Mouse (Mus musculus) embryonic facial prominence, embryonic 14.5 days (tissue): ENCODE results near the gene Ptpn14. TPM values are rescaled to one million over a fixed set of nuclear protein-coding genes. Genes with fewer than 3 reads are reported as not detected.

Experiments used
- ATAC-seq: fragments of 200-750 bp; cut with Nextera tagmentation; 2 replicates; pipeline ENCODE4 v1.8.0; 2017; ENCODE audit warnings: low read depth, moderate number of reproducible peaks, moderate TSS enrichment
- DNase-seq: peaks from one replicate; pipeline ENCODE4 v3.0.0-alpha.2; 2015; ENCODE audit warnings: low spot score
- H3K27ac ChIP-seq: fragments of 300-500 bp; sonication (generic); replicated peaks from 2 replicates; pipeline ENCODE4 v1.5.1; 2014; ENCODE audit warnings: low read depth, mild to moderate bottlenecking, low read length, moderate library complexity
- H3K27me3 ChIP-seq: fragments of 300-500 bp; sonication (generic); replicated peaks from 2 replicates; pipeline ENCODE4 v1.6.1; 2014; ENCODE audit warnings: low read length; ENCODE audit not compliant: control insufficient read depth, insufficient read depth
- H3K36me3 ChIP-seq: fragments of 300-500 bp; sonication (generic); 2 replicates; pipeline ENCODE4 v1.6.1; 2014; ENCODE audit warnings: low read length, mixed read lengths; ENCODE audit not compliant: control insufficient read depth, insufficient read depth
- H3K4me1 ChIP-seq: fragments of 300-500 bp; sonication (generic); 2 replicates; pipeline ENCODE4 v1.6.1; 2014; ENCODE audit warnings: antibody characterized with exemption, low read length; ENCODE audit not compliant: control insufficient read depth, insufficient read depth
- H3K4me2 ChIP-seq: fragments of 300-500 bp; sonication (generic); 2 replicates; pipeline ENCODE4 v1.6.1; 2014; ENCODE audit warnings: low read depth, mild to moderate bottlenecking, low read length, moderate library complexity, mixed read lengths
- H3K4me3 ChIP-seq: fragments of 300-500 bp; sonication (generic); 2 replicates; pipeline ENCODE4 v1.5.1; 2014; ENCODE audit warnings: low read depth, mild to moderate bottlenecking, low read length
- H3K9ac ChIP-seq: fragments of 300-500 bp; sonication (generic); 2 replicates; pipeline ENCODE4 v1.6.1; 2014; ENCODE audit warnings: low read depth, mild to moderate bottlenecking, low read length, moderate library complexity, mixed read lengths
- H3K9me3 ChIP-seq: fragments of 300-500 bp; sonication (generic); 2 replicates; pipeline ENCODE4 v1.6.1; 2016; ENCODE audit warnings: low read length; ENCODE audit not compliant: control insufficient read depth
- WGBS: fragments of 180-500 bp; shearing (Covaris S2); extraction: QIAGEN DNeasy Blood & Tissue Kit; methylation state at CpG from one replicate; pipeline ENCODE4 v1.1.7; 2014; 5-methylcytosine and 5-hydroxymethylcytosine counted together
- polyA plus RNA-seq: library from polyadenylated mRNA; unstranded; fragments of >200 nt; fragmentation: Nextera tagmentation; extraction: Ambion mirVana; gene quantifications from 2 replicates; pipeline ENCODE4 v1.2.1, GENCODE M21; 2014

Gene Ptpn14
- polyA plus RNA-seq, 1 experiment from 2014 or later = 12.5 TPM

DNA sequence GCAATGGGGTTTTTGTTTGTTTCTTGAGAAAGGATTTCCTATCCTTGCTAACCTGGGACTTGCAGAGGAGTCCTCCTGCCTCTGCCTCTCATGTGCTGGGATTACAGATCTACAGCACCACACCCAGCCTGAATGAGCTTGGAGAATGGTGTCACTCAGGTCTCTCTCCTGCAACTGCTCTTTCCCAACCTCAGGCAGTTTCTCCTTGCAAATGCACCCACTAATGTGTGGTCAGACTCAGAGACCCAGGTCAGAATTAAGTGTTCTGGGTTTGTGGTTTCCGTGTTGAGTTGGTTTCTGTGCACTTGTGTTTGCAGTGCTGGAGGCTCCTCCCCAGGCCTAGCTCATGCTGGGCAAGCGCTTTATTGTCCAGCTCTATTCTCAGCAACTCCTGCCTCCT lies 33.7 kb upstream of the Ptpn14 start:
- Histone ChIP-seq H3K4me1 (no peaks in the 10 kb centered on the region; the same call in 1 of the 2 replicates), H3K9ac (no peak overlapping the region), H3K4me3 (no peak overlapping the region), H3K27me3 (no peaks in the 10 kb centered on the region), H3K36me3 (no peaks in the 10 kb centered on the region), H3K4me2 (no peak overlapping the region), H3K9me3 (no peaks in the 10 kb centered on the region), H3K27ac (no peak overlapping the region)
- ATAC-seq = no peak
- 87% methylated on average over 2 of the region's 2 CpGs for WGBS
- no peak for DNase-seq

DNA sequence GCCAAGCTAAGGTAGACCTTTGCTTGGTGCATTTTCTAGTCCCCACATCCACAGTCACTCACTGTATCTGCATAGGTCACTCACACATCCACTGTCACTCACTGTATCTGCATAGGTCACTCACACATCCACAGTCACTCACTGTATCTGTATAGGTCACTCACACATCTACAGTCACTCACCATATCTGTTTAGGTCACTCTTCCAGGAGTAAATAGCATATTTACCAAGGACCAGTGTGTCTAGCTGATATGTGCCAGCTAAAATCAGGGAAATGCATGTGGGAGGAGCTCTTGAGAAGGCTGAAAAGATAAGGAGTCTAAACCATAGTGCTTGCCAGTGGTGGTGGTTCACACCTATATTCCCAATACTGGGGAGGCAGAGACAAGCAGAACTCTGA lies 32.7 kb upstream of the Ptpn14 start:
- Histone ChIP-seq H3K4me1 (no peaks in the 10 kb centered on the region), H3K4me3 (no peak overlapping the region), H3K27me3 (no peaks in the 10 kb centered on the region), H3K9me3 (no peaks in the 10 kb centered on the region), H3K9ac (no peak overlapping the region), H3K27ac (no peak overlapping the region), H3K36me3 (no peaks in the 10 kb centered on the region), H3K4me2 (no peak overlapping the region)
- no peak for ATAC-seq
- DNase-seq = no peak

DNA sequence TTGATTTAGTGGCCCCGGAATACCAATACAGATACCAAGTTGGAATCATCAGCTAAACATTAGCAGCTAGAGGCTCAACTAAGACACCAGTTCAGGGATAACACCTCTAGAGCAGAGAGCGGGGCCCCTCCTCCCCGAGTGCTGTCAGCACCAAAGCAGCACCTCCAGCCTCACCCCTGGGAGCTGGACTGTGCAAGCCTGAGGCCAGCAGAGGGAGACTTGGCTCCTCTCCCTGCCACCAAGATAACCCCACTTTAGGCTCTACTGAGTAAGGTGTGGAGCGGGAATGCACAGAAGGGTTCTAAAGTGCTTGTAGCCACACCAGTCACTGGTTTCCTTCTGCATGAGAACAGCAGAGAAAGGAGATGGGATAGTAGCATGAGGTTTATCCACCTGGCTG lies 29.7 kb upstream of the Ptpn14 start:
- no peak for DNase-seq
- Histone ChIP-seq H3K4me2 (no peak overlapping the region), H3K9ac (no peak overlapping the region), H3K27ac (no peak overlapping the region), H3K27me3 (no peaks in the 10 kb centered on the region), H3K9me3 (no peaks in the 10 kb centered on the region), H3K4me1 (no peaks in the 10 kb centered on the region; the same call in 1 of the 2 replicates), H3K4me3 (no peak overlapping the region), H3K36me3 (no peaks in the 10 kb centered on the region)
- no peak for ATAC-seq
- WGBS = 62% methylated on average over 4 of the region's 4 CpGs

DNA sequence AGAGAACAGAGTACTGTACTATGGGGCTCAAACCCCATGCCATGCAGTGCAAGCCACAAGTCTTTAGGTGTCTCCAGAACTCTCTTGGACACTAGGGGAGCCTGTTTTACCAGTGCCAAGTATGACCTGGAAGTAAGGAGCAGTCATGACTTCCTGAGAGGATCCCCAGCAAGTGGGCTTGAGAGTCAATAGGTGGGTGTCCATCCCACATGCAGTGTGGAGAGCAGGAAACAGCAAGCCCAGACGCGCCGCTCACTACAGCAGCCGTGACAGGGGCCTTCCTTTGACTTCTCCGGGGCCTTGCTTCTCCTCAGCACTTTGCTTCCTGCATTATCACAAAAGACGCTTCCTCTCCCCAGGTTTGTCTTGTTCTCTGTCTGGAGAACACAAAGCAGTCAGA lies 27.9 kb upstream of the Ptpn14 start:
- 77% methylated on average over 6 of the region's 6 CpGs for WGBS
- H3K4me1 ChIP-seq = no peaks in the 10 kb centered on the region; the same call in 1 of the 2 replicates
- H3K4me2 ChIP-seq = no peak overlapping the region
- H3K9ac ChIP-seq = no peak overlapping the region
- no peaks in the 10 kb centered on the region for H3K9me3 ChIP-seq
- H3K27me3 ChIP-seq = no peaks in the 10 kb centered on the region
- H3K4me3 ChIP-seq = no peak overlapping the region
- H3K27ac ChIP-seq = no peak overlapping the region
- no peak for ATAC-seq
- no peaks in the 10 kb centered on the region for H3K36me3 ChIP-seq
- DNase-seq = no peak

DNA sequence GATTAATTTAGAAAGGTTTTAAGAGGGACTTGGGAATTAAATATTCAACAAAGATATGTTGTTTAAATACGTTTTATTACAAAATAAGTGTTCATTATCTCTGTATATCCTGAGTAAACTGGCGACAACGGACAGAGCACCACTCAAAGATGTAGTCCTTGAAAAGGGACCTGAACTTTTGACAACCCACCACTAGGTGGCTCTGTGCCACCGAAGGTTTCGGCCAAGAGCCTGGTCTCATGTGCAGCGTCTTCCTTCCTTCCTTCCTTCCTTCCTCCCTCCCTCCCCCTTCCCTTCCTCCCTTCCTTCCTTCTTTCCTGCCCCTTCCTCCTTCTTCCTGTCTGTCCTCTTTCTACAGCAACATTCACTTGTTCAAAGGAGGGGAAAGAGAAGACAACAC lies 27.1 kb upstream of the Ptpn14 start:
- DNase-seq (peak; percentile 82), ATAC-seq (peak; percentile 74; the same call in 1 of the 2 replicates)
- no peaks in the 10 kb centered on the region; the same call in 1 of the 2 replicates for H3K4me1 ChIP-seq
- H3K36me3 ChIP-seq = no peaks in the 10 kb centered on the region
- no peak overlapping the region for H3K4me3 ChIP-seq
- no peaks in the 10 kb centered on the region for H3K9me3 ChIP-seq
- H3K27ac ChIP-seq = no peak overlapping the region
- H3K9ac ChIP-seq = no peak overlapping the region; the same call in 1 of the 2 replicates
- H3K27me3 ChIP-seq = no peaks in the 10 kb centered on the region
- WGBS = 3% methylated on average over 6 of the region's 6 CpGs
- H3K4me2 ChIP-seq = no peak overlapping the region; the same call in 1 of the 2 replicates

DNA sequence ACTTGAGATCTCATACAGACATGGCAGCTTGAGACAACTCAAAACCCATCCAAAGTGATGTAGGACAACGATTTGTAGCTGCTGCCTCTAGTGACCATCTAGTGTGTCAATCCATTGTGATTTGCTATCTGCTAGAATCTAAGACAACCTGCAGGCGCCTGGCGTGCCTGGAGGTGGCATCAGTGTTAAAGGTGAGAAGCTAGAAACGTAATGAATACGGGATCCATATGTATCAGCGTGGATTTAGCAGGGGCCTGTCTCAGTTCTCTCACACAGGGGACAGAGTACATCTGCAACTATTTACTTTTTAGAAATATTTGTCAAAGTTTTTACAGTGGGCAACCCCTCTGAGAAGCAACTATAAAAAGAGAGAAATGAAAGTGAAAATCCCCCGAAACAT lies 24.9 kb upstream of the Ptpn14 start:
- no peak overlapping the region for H3K4me3 ChIP-seq
- ATAC-seq = no peak
- 32% methylated on average over 7 of the region's 7 CpGs for WGBS
- no peak for DNase-seq
- H3K27ac ChIP-seq = no peak overlapping the region
- no peak overlapping the region for H3K4me2 ChIP-seq
- no peaks in the 10 kb centered on the region for H3K27me3 ChIP-seq
- H3K9me3 ChIP-seq = no peaks in the 10 kb centered on the region
- H3K36me3 ChIP-seq = no peaks in the 10 kb centered on the region
- peaks cover 14% of the 10 kb centered on the region for H3K4me1 ChIP-seq
- no peak overlapping the region for H3K9ac ChIP-seq

DNA sequence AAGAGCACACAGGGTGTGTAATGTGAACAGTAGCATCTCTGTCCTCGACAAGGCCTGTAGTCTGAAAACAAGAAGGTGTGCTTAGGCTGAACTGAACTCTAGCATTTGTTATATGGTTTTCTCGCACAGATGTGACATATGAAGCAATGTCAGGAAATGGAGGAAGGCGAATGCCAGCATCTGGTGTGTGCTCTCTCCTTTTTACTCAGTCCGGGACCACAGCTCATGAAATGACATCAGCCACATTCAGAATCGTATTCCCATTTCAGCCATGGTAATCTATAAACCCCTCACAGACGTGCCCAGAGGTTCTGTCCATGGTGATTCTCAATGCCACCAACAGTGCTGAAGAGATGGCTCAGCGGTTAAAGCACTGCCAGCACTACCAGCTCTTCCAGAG lies 24.5 kb upstream of the Ptpn14 start:
- peaks cover 14% of the 10 kb centered on the region for H3K4me1 ChIP-seq
- WGBS = 56% methylated on average over 7 of the region's 7 CpGs
- H3K9ac ChIP-seq = no peak overlapping the region
- no peak overlapping the region for H3K4me2 ChIP-seq
- H3K27ac ChIP-seq = no peak overlapping the region
- ATAC-seq (no peak), DNase-seq (no peak)
- H3K27me3 ChIP-seq = no peaks in the 10 kb centered on the region
- H3K9me3 ChIP-seq = no peaks in the 10 kb centered on the region
- H3K4me3 ChIP-seq = no peak overlapping the region
- H3K36me3 ChIP-seq = no peaks in the 10 kb centered on the region

DNA sequence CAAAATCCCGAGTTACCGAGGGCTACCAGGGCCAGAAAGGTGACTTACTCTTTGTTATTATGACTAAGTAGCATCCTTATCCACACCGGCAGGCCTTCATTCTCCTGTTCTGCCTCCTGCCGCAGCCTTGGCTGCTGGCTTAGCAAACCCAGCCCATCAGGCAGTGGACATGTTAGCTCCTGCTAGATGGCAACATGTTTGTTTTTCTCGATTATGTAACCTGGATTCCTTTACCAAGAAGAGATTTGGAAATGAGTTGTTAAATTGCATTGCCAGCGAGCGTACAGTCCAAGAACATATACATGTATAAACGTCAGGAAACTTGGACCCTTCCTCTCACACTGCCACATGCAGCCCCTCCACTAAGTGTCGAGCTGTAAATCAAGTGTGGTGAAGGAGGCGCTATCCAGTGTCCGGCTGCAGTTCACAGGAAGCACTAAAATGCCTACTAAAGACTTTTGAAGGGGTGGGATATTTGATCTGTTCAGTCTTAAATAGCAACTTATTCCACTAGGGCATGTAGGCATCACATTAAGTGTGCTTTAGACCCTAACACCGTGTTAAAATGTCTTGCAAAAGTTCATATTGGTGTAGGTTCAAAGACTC lies 21.9 kb upstream of the Ptpn14 start:
- no peaks in the 10 kb centered on the region for H3K27me3 ChIP-seq
- 58% methylated on average over 12 of the region's 12 CpGs for WGBS
- H3K4me1 ChIP-seq = peaks cover 17% of the 10 kb centered on the region
- H3K4me3 ChIP-seq = no peak overlapping the region
- H3K9me3 ChIP-seq = no peaks in the 10 kb centered on the region
- no peak overlapping the region for H3K9ac ChIP-seq
- no peak for ATAC-seq
- H3K27ac ChIP-seq = 0 out of 2 replicates have a peak overlapping the region, but pooled peaks have one; percentile 18
- no peaks in the 10 kb centered on the region for H3K36me3 ChIP-seq
- DNase-seq = no peak
- no peak overlapping the region for H3K4me2 ChIP-seq

DNA sequence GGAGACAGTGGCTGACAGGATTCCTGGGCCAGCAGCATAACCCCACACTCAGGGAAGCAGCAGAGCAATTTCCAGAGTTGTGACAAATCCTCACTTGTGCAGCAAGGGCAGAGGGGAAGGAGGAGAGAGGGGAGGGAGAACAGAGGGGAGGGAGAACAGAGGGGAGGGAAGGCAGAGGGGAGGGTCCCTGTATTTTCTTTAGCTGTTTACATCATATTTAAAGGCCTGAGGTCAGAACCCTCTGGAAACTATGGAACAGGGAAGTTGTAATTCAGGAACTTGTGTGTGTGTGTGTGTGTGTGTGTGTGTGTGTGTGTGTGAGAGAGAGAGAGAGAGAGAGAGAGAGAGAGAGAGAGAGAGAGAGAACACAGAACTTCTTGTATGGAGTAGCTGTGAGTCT lies 21.1 kb upstream of the Ptpn14 start:
- Histone ChIP-seq H3K27ac (peak overlapping the region; percentile 18; the same call in 1 of the 2 replicates), H3K4me3 (no peak overlapping the region), H3K4me1 (peaks cover 17% of the 10 kb centered on the region), H3K9me3 (no peaks in the 10 kb centered on the region), H3K27me3 (no peaks in the 10 kb centered on the region), H3K4me2 (no peak overlapping the region), H3K9ac (no peak overlapping the region), H3K36me3 (no peaks in the 10 kb centered on the region)
- no peak for DNase-seq
- no peak for ATAC-seq
